Mouse (Mus musculus): Measurements from ENCODE around the gene Fancb. TPM values are rescaled to one million over a fixed set of nuclear protein-coding genes. Genes with fewer than 3 reads are reported as not detected.

Gene Fancb
- 13.3 and 13.9 TPM in 2 replicates for polyA plus RNA-seq (2014; fragmentation: Nextera tagmentation; extraction: Ambion mirVana)

- Histone ChIP-seq H3K4me3 (ENCODE audit: low read depth, low read length) (peak within 1 kb of the TSS; percentile 53), H3K4me1 (ENCODE audit: insufficient read depth) (no peaks in the 10 kb centered on the region), H3K4me2 (peak within 1 kb of the TSS; percentile 62), H3K27me3 (ENCODE audit: insufficient read depth, low read length) (no peaks in the 10 kb centered on the region), H3K36me3 (ENCODE audit: insufficient read depth) (0 out of 2 replicates have a peak, but pooled peaks cover 3% of the 10 kb centered on the region), H3K27ac (ENCODE audit: low read depth) (peak within 1 kb of the TSS; percentile 48; the same call in 1 of the 2 replicates), H3K9me3 (ENCODE audit: low read depth, low read length) (no peaks in the 10 kb centered on the region), H3K9ac (peak within 1 kb of the TSS; percentile 59)
- TF ChIP-seq CTCF (IDR thresholded peaks at IDR 0.05; ENCODE audit: low read depth), result 0 out of 2 replicates have a peak, but pooled peaks have one; percentile 6
- ATAC-seq (ENCODE audit: insufficient read depth) (peak; percentile 100), DNase-seq (peak; percentile 90)
- 12% methylated on average over 23 of the region's 26 CpGs for WGBS
Measured at GRCm38 (mm10) chrX:164980193-164980775, at the start of gene Fancb, which contains the start of gene Mospd2. TSS of gene Fancb (plus strand) at chrX:164980592. TSS of gene Mospd2 (minus strand) at chrX:164980375.

GRCm38 (mm10) chrX:164941540-164941939 lies 38.9 kb upstream of the Fancb start:
- 98% methylated on average over 5 of the region's 5 CpGs for WGBS
- Histone ChIP-seq H3K9me3 (ENCODE audit: low read depth, low read length) (no peaks in the 10 kb centered on the region), H3K4me2 (no peak overlapping the region), H3K36me3 (ENCODE audit: insufficient read depth) (peaks cover 9% of the 10 kb centered on the region), H3K27ac (ENCODE audit: low read depth) (no peak overlapping the region), H3K9ac (no peak overlapping the region), H3K4me1 (ENCODE audit: insufficient read depth) (no peaks in the 10 kb centered on the region), H3K4me3 (ENCODE audit: low read depth, low read length) (no peak overlapping the region), H3K27me3 (ENCODE audit: insufficient read depth, low read length) (no peaks in the 10 kb centered on the region)
- ATAC-seq (ENCODE audit: insufficient read depth), result no peak
- no peak for TF ChIP-seq CTCF (IDR thresholded peaks at IDR 0.05; ENCODE audit: low read depth)
- no peak for DNase-seq

- peak; percentile 14 for DNase-seq
- Histone ChIP-seq H3K27me3 (ENCODE audit: insufficient read depth, low read length) (no peaks in the 10 kb centered on the region), H3K27ac (ENCODE audit: low read depth) (no peak overlapping the region), H3K4me3 (ENCODE audit: low read depth, low read length) (no peak overlapping the region), H3K36me3 (ENCODE audit: insufficient read depth) (peaks cover 7% of the 10 kb centered on the region; the same call in 1 of the 2 replicates), H3K4me2 (no peak overlapping the region), H3K9me3 (ENCODE audit: low read depth, low read length) (no peaks in the 10 kb centered on the region), H3K9ac (no peak overlapping the region), H3K4me1 (ENCODE audit: insufficient read depth) (no peaks in the 10 kb centered on the region)
- no peak for TF ChIP-seq CTCF (IDR thresholded peaks at IDR 0.05; ENCODE audit: low read depth)
- WGBS, result 58% methylated on average over 11 of the region's 11 CpGs
- ATAC-seq (ENCODE audit: insufficient read depth), result no peak; the same call in 1 of the 2 replicates
Measured at GRCm38 (mm10) chrX:164951858-164952576, 28.4 kb upstream of the Fancb start.

- TF ChIP-seq CTCF (IDR thresholded peaks at IDR 0.05; ENCODE audit: low read depth), result no peak
- WGBS, result 76% methylated on average over 5 of the region's 5 CpGs
Measured at GRCm38 (mm10) chrX:164952601-164953375, 27.6 kb upstream of the Fancb start.

GRCm38 (mm10) chrX:164965750-164966448 lies 14.5 kb upstream of the Fancb start:
- Histone ChIP-seq H3K4me2 (no peak overlapping the region), H3K4me3 (ENCODE audit: low read depth, low read length) (no peak overlapping the region), H3K27me3 (ENCODE audit: insufficient read depth, low read length) (no peaks in the 10 kb centered on the region), H3K36me3 (ENCODE audit: insufficient read depth) (0 out of 2 replicates have a peak, but pooled peaks cover 8% of the 10 kb centered on the region), H3K4me1 (ENCODE audit: insufficient read depth) (no peaks in the 10 kb centered on the region), H3K27ac (ENCODE audit: low read depth) (no peak overlapping the region), H3K9me3 (ENCODE audit: low read depth, low read length) (no peaks in the 10 kb centered on the region), H3K9ac (no peak overlapping the region)
- TF ChIP-seq CTCF (IDR thresholded peaks at IDR 0.05; ENCODE audit: low read depth), result no peak
- ATAC-seq (ENCODE audit: insufficient read depth), result peak; percentile 85
- DNase-seq, result peak; percentile 75
- 61% methylated on average over 3 of the region's 3 CpGs for WGBS

More at GRCm38 (mm10) chrX:164952601-164953375, 27.6 kb upstream of the Fancb start:
- no peak for DNase-seq
- no peaks in the 10 kb centered on the region for H3K4me1 ChIP-seq (ENCODE audit: insufficient read depth)
- no peaks in the 10 kb centered on the region for H3K9me3 ChIP-seq (ENCODE audit: low read depth, low read length)
- no peaks in the 10 kb centered on the region for H3K27me3 ChIP-seq (ENCODE audit: insufficient read depth, low read length)
- no peak overlapping the region for H3K4me2 ChIP-seq
- no peak for ATAC-seq (ENCODE audit: insufficient read depth)
- no peak overlapping the region for H3K9ac ChIP-seq
- H3K36me3 ChIP-seq (ENCODE audit: insufficient read depth), result peaks cover 7% of the 10 kb centered on the region; the same call in 1 of the 2 replicates
- H3K4me3 ChIP-seq (ENCODE audit: low read depth, low read length), result no peak overlapping the region
- no peak overlapping the region for H3K27ac ChIP-seq (ENCODE audit: low read depth)

- TF ChIP-seq CTCF (IDR thresholded peaks at IDR 0.05; ENCODE audit: low read depth), result no peak
- no peaks in the 10 kb centered on the region for H3K36me3 ChIP-seq (ENCODE audit: insufficient read depth)
- DNase-seq, result no peak
Measured at GRCm38 (mm10) chrX:164971206-164971605, 9.2 kb upstream of the Fancb start.

More at GRCm38 (mm10) chrX:164971206-164971605, 9.2 kb upstream of the Fancb start:
- Histone ChIP-seq H3K4me3 (ENCODE audit: low read depth, low read length) (no peak overlapping the region), H3K4me2 (no peak overlapping the region), H3K9ac (no peak overlapping the region), H3K4me1 (ENCODE audit: insufficient read depth) (no peaks in the 10 kb centered on the region), H3K27ac (ENCODE audit: low read depth) (no peak overlapping the region), H3K9me3 (ENCODE audit: low read depth, low read length) (no peaks in the 10 kb centered on the region), H3K27me3 (ENCODE audit: insufficient read depth, low read length) (no peaks in the 10 kb centered on the region)
- 68% methylated on average over 3 of the region's 3 CpGs for WGBS
- ATAC-seq (ENCODE audit: insufficient read depth), result no peak

Measured in lung, embryonic 14.5 days (tissue).